Mouse (Mus musculus): ENCODE results near the gene Ube2j2. TPM values are rescaled to one million over a fixed set of nuclear protein-coding genes. Genes with fewer than 3 reads are reported as not detected.

The Ube2j2 gene
- total RNA-seq (2021), result 10 to 100 TPM; 78.8 to 80.1 TPM

GRCm38 (mm10) chr4:155943534-155944249 is at the start of gene Ube2j2:
Gene Ube2j2, plus strand, starts transcription at chr4:155943831.
- intact Hi-C loops (cut with DNase I), result loop anchor here (1.0 to 5.0 kb wide), 3 partner anchors 49 to 113 kb away; partner anchors contain the start of genes Acap3, Aurkaip1, B3galt6 and Pusl1
- peak; percentile 98 for DNase-seq (ENCODE audit: low spot score in 2 of 2)

- intact Hi-C loops (cut with DNase I), result no loop called here
- DNase-seq (ENCODE audit: low spot score in 2 of 2), result peak; percentile 80 to 81
Measured at GRCm38 (mm10) chr4:155894311-155894881, 49.2 kb upstream of the Ube2j2 start.

GRCm38 (mm10) chr4:155895216-155895615 is 48.4 kb upstream of the Ube2j2 start:
- peak; percentile 71 to 79 for DNase-seq (ENCODE audit: low spot score in 2 of 2)
- intact Hi-C loops (cut with DNase I), result no loop called here

GRCm38 (mm10) chr4:155895826-155896225 is 47.8 kb upstream of the Ube2j2 start:
- intact Hi-C loops (cut with DNase I), result no loop called here
- DNase-seq (ENCODE audit: low spot score in 2 of 2), result no peak

GRCm38 (mm10) chr4:155896461-155896860 is 47.2 kb upstream of the Ube2j2 start:
- peak in 1 of 2 experiments; percentile 2 for DNase-seq (ENCODE audit: low spot score in 2 of 2)
- intact Hi-C loops (cut with DNase I), result no loop called here

GRCm38 (mm10) chr4:155898318-155898717 is 45.3 kb upstream of the Ube2j2 start:
- DNase-seq (ENCODE audit: low spot score in 2 of 2), result no peak
- intact Hi-C loops (cut with DNase I), result no loop called here

- no peak for DNase-seq (ENCODE audit: low spot score in 2 of 2)
Measured at GRCm38 (mm10) chr4:155899355-155899754, 44.3 kb upstream of the Ube2j2 start.

GRCm38 (mm10) chr4:155901205-155901604 is 42.4 kb upstream of the Ube2j2 start:
- DNase-seq (ENCODE audit: low spot score in 2 of 2), result peak; percentile 17 to 32
- intact Hi-C loops (cut with DNase I), result no loop called here

More at GRCm38 (mm10) chr4:155899355-155899754, 44.3 kb upstream of the Ube2j2 start:
- intact Hi-C loops (cut with DNase I), result no loop called here

- DNase-seq (ENCODE audit: low spot score in 2 of 2), result peak in 1 of 2 experiments; percentile 2
- intact Hi-C loops (cut with DNase I), result no loop called here
Measured at GRCm38 (mm10) chr4:155903246-155903645, 40.4 kb upstream of the Ube2j2 start.

- intact Hi-C loops (cut with DNase I), result loop anchor here (2.0 kb wide), 1 partner anchor 32 kb away; no protein-coding TSS in a partner anchor
Measured at GRCm38 (mm10) chr4:155904318-155905102, 39.1 kb upstream of the Ube2j2 start.

GRCm38 (mm10) chr4:155905634-155906033 is 38.0 kb upstream of the Ube2j2 start:
- intact Hi-C loops (cut with DNase I), result loop anchor here (2.0 kb wide), 1 partner anchor 31 kb away; no protein-coding TSS in a partner anchor
- DNase-seq (ENCODE audit: low spot score in 2 of 2), result no peak

More at GRCm38 (mm10) chr4:155904318-155905102, 39.1 kb upstream of the Ube2j2 start:
- DNase-seq (ENCODE audit: low spot score in 2 of 2), result peak in 1 of 2 experiments; percentile 3

- intact Hi-C loops (cut with DNase I), result no loop called here
- DNase-seq (ENCODE audit: low spot score in 2 of 2), result peak in 1 of 2 experiments; percentile 2
Measured at GRCm38 (mm10) chr4:155906125-155906524, 37.5 kb upstream of the Ube2j2 start.

- intact Hi-C loops (cut with DNase I), result no loop called here
- peak in 1 of 2 experiments; percentile 4 for DNase-seq (ENCODE audit: low spot score in 2 of 2)
Measured at GRCm38 (mm10) chr4:155907003-155907402, 36.6 kb upstream of the Ube2j2 start.

GRCm38 (mm10) chr4:155908281-155908680 is 35.4 kb upstream of the Ube2j2 start:
- peak in 1 of 2 experiments; percentile 3 for DNase-seq (ENCODE audit: low spot score in 2 of 2)
- intact Hi-C loops (cut with DNase I), result no loop called here

- intact Hi-C loops (cut with DNase I), result no loop called here
Measured at GRCm38 (mm10) chr4:155908751-155909150, 34.9 kb upstream of the Ube2j2 start.

GRCm38 (mm10) chr4:155932031-155932430 is 11.6 kb upstream of the Ube2j2 start:
- intact Hi-C loops (cut with DNase I), result no loop called here
- no peak for DNase-seq (ENCODE audit: low spot score in 2 of 2)

More at GRCm38 (mm10) chr4:155908751-155909150, 34.9 kb upstream of the Ube2j2 start:
- DNase-seq (ENCODE audit: low spot score in 2 of 2), result no peak

GRCm38 (mm10) chr4:155943049-155943452 is 580 bp upstream of the Ube2j2 start:
- intact Hi-C loops (cut with DNase I), result loop anchor here (1.0 to 5.0 kb wide), 3 partner anchors 49 to 112 kb away; partner anchors contain the start of genes Acap3, Aurkaip1, B3galt6 and Pusl1
- DNase-seq (ENCODE audit: low spot score in 2 of 2), result peak; percentile 47 to 61

GRCm38 (mm10) chr4:155944271-155944670 is 640 bp downstream of the Ube2j2 start:
- no peak for DNase-seq (ENCODE audit: low spot score in 2 of 2)
- intact Hi-C loops (cut with DNase I), result loop anchor here (5.0 kb wide), 1 partner anchor 48 kb away; the partner anchor contains the start of genes B3galt6 and Sdf4

- DNase-seq (ENCODE audit: low spot score in 2 of 2), result no peak
- intact Hi-C loops (cut with DNase I), result no loop called here
Measured at GRCm38 (mm10) chr4:155947094-155947493, 3.5 kb downstream of the Ube2j2 start.

GRCm38 (mm10) chr4:155955491-155955890 is 11.9 kb downstream of the Ube2j2 start:
- intact Hi-C loops (cut with DNase I), result loop anchor here (5.0 kb wide), 1 partner anchor 37 kb away; the partner anchor contains the start of genes B3galt6 and Sdf4
- no peak for DNase-seq (ENCODE audit: low spot score in 2 of 2)

Measured in left cerebral cortex, postnatal 36 days (tissue).